Mouse (Mus musculus) bone marrow macrophage, adult 2 months (primary cell): ENCODE measurements around the gene Nr2f2.

Experiments
- CTCF ChIP-seq: IDR thresholded peaks from 2 replicates; pipeline ENCODE4 v1.5.1; 2012; ENCODE audit warnings: low read depth, mild to moderate bottlenecking, low read length, moderate library complexity
- POLR2A ChIP-seq: IDR thresholded peaks from 2 replicates; pipeline ENCODE4 v1.6.1; 2012; ENCODE audit warnings: mild to moderate bottlenecking, low read depth, low read length, borderline replicate concordance

DNA sequence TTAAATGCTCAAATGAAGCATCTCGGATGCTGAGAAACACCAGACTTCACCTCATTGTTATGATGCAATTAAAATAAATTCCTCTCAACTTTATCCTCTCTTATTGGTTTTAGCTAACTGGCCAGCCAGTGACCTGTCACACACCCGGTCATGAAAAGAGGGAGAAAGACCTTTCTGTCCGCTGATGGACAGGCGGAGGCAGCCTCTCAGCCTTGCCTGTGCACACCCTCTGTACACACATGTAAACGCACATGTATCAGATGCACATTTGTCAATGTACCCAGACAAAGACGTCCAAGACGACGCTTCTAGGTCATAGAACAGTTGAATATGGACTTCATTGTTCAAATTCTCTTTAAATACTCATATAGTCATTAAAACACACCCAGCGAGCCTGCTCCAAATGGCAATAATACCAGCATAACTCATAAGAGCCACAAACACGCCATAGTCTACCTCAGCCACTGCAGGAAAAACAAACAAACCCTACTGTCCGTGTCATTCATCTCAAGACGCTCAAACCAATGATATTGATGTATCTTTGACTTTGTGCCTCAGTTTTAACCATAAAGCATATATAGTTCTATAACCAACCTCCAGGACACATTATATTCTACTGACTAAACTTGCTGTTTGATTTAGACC lies 3.9 kb downstream of the Nr2f2 start:
- TF ChIP-seq CTCF (no peak), POLR2A (no peak)
